Mouse (Mus musculus): ENCODE data around the gene Srsf9. TPM values are rescaled to one million over a fixed set of nuclear protein-coding genes. Genes with fewer than 3 reads are reported as not detected.
"Not testable (repeated sequence)": the region's sequence is repeated elsewhere in the genome, so short reads cannot be mapped to it uniquely, and the experiment has no call there.

Gene Srsf9
- total RNA-seq, 1 experiment from 2014 or later: 51.2 TPM

DNA sequence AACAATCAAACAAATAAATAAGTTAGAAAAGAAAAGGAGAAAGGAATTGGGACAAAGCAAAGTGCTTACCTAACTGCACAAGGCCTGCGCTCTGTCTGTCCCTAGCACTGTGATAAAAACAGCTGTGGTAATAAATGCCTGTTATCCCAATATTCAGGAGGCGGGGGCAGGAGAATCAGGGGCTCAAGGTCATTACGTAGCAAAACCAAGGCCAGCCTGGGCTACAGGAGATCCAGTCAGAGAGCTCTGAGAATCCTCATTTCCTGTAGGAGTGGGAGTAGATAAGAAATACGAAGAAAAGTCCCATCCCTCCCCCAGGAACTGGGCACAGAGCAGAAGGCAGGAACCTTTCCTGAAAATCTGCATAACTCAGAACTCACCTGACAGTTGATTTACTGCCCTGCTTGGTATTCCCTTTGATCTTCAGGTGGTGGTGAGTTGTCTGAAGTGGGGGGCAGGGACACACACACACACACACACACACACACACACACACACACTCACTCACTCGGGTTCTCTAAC is 32.9 kb downstream of the Srsf9 start:
- no peak for ATAC-seq (ENCODE audit: extremely low read depth, insufficient number of reproducible peaks, low FRiP score, poor library complexity, severe bottlenecking)

- ATAC-seq (ENCODE audit: extremely low read depth, insufficient number of reproducible peaks, low FRiP score, poor library complexity, severe bottlenecking): no peak
Measured at GRCm38 (mm10) chr5:115362216-115362615, 35.2 kb downstream of the Srsf9 start.

DNA sequence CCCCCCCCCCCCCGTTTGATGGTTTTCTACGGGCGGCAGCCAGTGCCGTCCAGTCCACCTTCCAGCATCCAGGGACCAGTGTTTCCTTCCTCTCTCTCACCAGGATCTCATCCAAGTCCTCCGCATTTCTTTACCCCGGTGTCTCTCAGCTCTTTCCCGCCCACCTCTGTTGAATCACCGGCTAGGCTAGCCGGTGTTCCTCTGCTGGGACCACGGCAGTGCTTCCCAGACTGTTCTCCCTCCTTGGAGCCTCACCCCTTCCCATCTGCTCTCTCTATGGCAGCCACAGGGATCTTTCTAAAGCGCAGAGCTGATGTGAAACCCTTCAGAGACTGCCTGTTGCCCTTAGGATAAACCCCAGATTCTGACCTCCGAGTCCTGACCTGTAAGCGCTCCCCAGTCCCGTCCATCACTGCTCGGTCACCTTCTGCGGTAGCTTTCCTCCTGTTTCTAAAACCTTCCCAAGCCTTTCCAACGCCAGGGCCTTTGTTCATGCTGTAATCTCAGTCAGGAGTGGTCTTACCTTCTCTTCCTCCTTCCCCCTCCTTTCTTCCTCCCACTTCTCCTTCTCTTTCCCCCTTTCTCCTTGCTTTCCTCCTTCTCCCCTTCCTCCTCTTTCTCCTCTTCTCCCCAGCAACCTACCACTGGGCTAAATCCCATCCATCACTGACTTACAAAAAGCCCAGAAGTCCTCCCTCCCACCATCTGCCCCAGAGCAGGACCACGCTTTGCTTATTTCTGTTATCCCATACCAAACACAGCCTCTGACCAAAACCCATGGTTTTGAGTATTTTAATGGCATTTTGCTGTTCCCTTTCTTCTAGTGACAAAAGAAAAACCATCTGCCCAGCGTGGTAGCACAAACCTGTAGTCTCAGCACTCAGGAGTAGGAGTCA is 36.1 kb downstream of the Srsf9 start:
- no peak for ATAC-seq (ENCODE audit: extremely low read depth, insufficient number of reproducible peaks, low FRiP score, poor library complexity, severe bottlenecking)

GRCm38 (mm10) chr5:115364782-115365181 is 37.8 kb downstream of the Srsf9 start:
- no peak for ATAC-seq (ENCODE audit: extremely low read depth, insufficient number of reproducible peaks, low FRiP score, poor library complexity, severe bottlenecking)

DNA sequence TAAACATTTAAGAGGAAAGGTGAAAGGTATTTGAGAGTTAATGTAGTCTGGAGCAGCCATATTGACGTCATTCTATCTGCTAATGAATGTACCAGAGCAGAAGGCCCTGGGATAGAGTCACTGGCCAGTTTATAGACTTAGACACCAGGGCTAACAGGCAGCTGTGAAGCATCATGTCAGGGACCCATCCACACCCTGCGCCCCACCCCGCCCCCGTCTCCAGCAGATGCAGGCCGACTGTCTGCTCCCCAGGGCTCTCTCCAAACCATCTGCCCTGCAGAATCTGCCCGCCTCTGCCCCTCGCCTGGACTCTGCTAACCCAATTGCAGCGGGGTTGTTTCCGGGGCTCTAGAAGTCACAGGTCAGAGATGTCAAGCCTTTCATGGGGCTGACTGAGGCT is 44.8 kb downstream of the Srsf9 start:
- no peak for ATAC-seq (ENCODE audit: extremely low read depth, insufficient number of reproducible peaks, low FRiP score, poor library complexity, severe bottlenecking)

GRCm38 (mm10) chr5:115373441-115374203 is 46.6 kb downstream of the Srsf9 start:
- no peak for ATAC-seq (ENCODE audit: extremely low read depth, insufficient number of reproducible peaks, low FRiP score, poor library complexity, severe bottlenecking)

DNA sequence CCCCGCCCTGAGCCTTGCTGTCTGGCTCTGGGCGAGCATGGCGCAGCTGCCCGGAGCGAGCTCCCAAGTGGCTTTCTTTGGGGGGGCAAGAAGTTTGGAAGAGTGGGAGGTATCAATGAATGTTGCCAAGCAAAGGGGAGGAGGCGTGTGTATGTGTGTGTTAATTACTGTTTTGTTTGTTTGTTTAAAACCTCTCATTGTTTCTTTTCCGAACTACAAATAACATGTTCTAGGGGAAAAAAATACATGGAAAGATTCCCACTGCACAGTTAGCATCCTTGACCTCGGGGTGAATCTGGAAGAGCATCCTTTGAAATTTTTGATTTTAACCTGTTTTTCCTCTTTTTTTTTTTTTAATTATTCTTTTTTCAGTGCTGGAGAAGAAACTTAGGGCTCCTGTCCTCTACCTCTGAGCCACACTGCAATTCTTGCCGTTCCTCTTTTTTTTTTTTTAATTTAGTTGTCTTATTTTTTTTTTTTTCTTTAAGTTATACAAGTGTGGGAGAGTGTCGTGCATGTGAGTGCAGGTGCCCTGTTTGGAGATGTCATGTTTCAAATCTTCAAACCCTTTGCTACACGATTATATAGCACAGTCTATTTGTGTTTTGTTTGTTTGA is 47.3 kb downstream of the Srsf9 start:
- no peak for ATAC-seq (ENCODE audit: extremely low read depth, insufficient number of reproducible peaks, low FRiP score, poor library complexity, severe bottlenecking)

- no peak for ATAC-seq (ENCODE audit: extremely low read depth, insufficient number of reproducible peaks, low FRiP score, poor library complexity, severe bottlenecking)
Measured at GRCm38 (mm10) chr5:115375436-115375835, 48.5 kb downstream of the Srsf9 start.

DNA sequence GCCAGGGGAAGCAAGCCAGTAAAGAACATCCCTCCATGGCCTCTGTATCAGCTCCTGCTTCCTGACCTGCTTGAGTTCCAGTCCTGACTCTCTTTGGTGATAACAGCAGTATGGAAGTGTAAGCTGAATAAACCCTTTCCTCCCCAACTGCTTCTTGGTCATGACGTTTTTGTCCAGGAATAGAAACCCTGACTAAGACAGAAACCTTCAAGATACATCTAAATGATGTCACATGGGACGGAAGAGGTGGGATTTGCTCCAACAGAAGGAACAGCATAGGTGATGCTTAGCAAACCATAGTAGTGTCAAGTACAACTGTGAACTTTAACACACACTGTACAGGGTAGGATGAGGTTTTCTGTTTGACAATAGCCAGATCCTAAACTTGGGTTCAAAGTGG is 51.9 kb downstream of the Srsf9 start:
- not testable (repeated sequence) for ATAC-seq (ENCODE audit: extremely low read depth, insufficient number of reproducible peaks, low FRiP score, poor library complexity, severe bottlenecking)

Other genes starting within 250 kb of the Srsf9 start
- 1.4 TPM in 1 of 2 replicates, not detected in the other for gene Gm10401, start 228.9 kb upstream of the Srsf9 start, total RNA-seq (2017)
- gene Acads, start 207.8 kb upstream of the Srsf9 start, total RNA-seq (2017): 7.1 and 10.5 TPM in 2 replicates
- 20.7 and 22.1 TPM in 2 replicates for gene Unc119b, start 192.2 kb upstream of the Srsf9 start, total RNA-seq (2017)
- gene Mlec, start 169.0 kb upstream of the Srsf9 start, total RNA-seq (2017): 69.5 and 71.7 TPM in 2 replicates
- not detected in 2 replicates for gene Cabp1, start 132.8 kb upstream of the Srsf9 start, total RNA-seq (2017)
- 22.7 and 39.8 TPM in 2 replicates for gene Pop5, start 91.3 kb upstream of the Srsf9 start, total RNA-seq (2017)
- gene Rnf10, start 54.3 kb upstream of the Srsf9 start, total RNA-seq (2017): 161 and 173 TPM in 2 replicates
- 24.8 and 32.2 TPM in 2 replicates for gene Coq5, start 47.5 kb upstream of the Srsf9 start, total RNA-seq (2017)
- 103 and 154 TPM in 2 replicates for gene Dynll1, start 26.2 kb upstream of the Srsf9 start, total RNA-seq (2017)
- 3.4 and 9.5 TPM in 2 replicates for gene Gatc, start 14.0 kb downstream of the Srsf9 start, total RNA-seq (2017)
- 12.7 and 12.8 TPM in 2 replicates for gene Triap1, start 14.0 kb downstream of the Srsf9 start, total RNA-seq (2017)
- gene Cox6a1, start 21.8 kb downstream of the Srsf9 start, total RNA-seq (2017): 49.6 and 60.8 TPM in 2 replicates
- gene Msi1, start 102.4 kb downstream of the Srsf9 start, total RNA-seq (2017): not detected in 2 replicates
- gene Pla2g1b, start 139.1 kb downstream of the Srsf9 start, total RNA-seq (2017): not detected in 2 replicates
- 6.1 and 11.3 TPM in 2 replicates for gene Sirt4, start 157.5 kb downstream of the Srsf9 start, total RNA-seq (2017)
- gene Pxn, start 179.5 kb downstream of the Srsf9 start, total RNA-seq (2017): 242 and 288 TPM in 2 replicates
- gene Rplp0, start 232.3 kb downstream of the Srsf9 start, total RNA-seq (2017): 808 and 842 TPM in 2 replicates
- gene Gcn1l1, start 238.1 kb downstream of the Srsf9 start, total RNA-seq (2017): 37.0 and 39.8 TPM in 2 replicates